Mouse (Mus musculus): ENCODE data around the gene Calcrl. TPM values are rescaled to one million over a fixed set of nuclear protein-coding genes. Genes with fewer than 3 reads are reported as not detected.

The Calcrl gene
- polyA plus RNA-seq, 1 experiment from 2014 or later, result 22.9 TPM

DNA sequence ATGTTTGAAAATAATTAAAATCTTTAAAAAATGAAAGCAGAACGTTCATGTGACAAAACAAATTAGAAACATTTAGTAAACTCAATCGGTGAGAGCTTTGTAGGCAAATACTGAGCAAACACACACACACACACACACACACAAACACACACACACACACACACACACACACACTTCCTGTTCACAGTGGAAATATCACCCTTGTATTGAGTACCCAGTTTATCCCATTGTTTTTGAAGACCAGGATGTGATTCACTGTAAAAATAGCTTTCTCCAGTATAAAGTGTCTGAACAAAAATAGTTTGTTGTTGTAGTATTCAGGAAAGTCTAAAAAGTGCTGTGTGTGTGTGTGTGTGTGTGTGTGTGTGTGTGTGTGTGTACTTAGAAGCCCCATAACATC is 130.1 kb downstream of the Calcrl start:
- 70% methylated on average over 2 of the region's 2 CpGs for WGBS
- no peak overlapping the region for H3K9ac ChIP-seq (ENCODE audit: low read depth, low read length)
- no peaks in the 10 kb centered on the region for H3K9me3 ChIP-seq (ENCODE audit: control insufficient read depth, low read length)
- no peak overlapping the region for H3K4me2 ChIP-seq (ENCODE audit: low read depth, low read length)
- H3K36me3 ChIP-seq (ENCODE audit: control insufficient read depth, insufficient read depth, low read length), result no peaks in the 10 kb centered on the region
- ATAC-seq, result no peak
- no peaks in the 10 kb centered on the region for H3K4me1 ChIP-seq (ENCODE audit: control insufficient read depth, insufficient read depth, low read length)
- no peak overlapping the region for H3K4me3 ChIP-seq (ENCODE audit: low read length)
- H3K27ac ChIP-seq (ENCODE audit: low read length), result no peak overlapping the region
- H3K27me3 ChIP-seq (replicated peaks; ENCODE audit: control insufficient read depth, insufficient read depth, low read length), result no peaks in the 10 kb centered on the region

DNA sequence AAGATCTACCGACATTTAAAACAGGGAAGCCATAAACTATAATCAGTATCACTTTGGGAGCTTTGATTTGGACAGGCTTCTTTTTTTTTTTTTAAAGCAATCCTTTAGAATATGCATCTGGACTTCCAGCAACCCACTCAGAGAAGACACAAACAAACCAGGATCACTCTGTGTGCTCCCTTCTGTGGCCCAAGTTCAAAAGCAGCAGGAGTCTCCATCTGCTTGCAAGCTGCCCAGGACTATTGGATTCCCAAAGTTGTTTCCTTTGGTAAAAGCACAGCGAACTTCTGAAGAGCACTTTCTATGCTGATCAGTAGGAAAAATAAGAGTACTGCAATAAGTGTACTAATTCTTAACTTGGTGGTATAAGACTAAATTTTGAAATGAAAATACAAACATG is 130.6 kb downstream of the Calcrl start:
- no peaks in the 10 kb centered on the region for H3K4me1 ChIP-seq (ENCODE audit: control insufficient read depth, insufficient read depth, low read length)
- no peak overlapping the region for H3K4me3 ChIP-seq (ENCODE audit: low read length)
- ATAC-seq, result no peak
- no peak overlapping the region for H3K9ac ChIP-seq (ENCODE audit: low read depth, low read length)
- H3K4me2 ChIP-seq (ENCODE audit: low read depth, low read length), result no peak overlapping the region
- 44% methylated on average over 2 of the region's 2 CpGs for WGBS
- no peaks in the 10 kb centered on the region for H3K9me3 ChIP-seq (ENCODE audit: control insufficient read depth, low read length)
- no peak overlapping the region for H3K27ac ChIP-seq (ENCODE audit: low read length)
- H3K27me3 ChIP-seq (replicated peaks; ENCODE audit: control insufficient read depth, insufficient read depth, low read length), result no peaks in the 10 kb centered on the region
- no peaks in the 10 kb centered on the region for H3K36me3 ChIP-seq (ENCODE audit: control insufficient read depth, insufficient read depth, low read length)

DNA sequence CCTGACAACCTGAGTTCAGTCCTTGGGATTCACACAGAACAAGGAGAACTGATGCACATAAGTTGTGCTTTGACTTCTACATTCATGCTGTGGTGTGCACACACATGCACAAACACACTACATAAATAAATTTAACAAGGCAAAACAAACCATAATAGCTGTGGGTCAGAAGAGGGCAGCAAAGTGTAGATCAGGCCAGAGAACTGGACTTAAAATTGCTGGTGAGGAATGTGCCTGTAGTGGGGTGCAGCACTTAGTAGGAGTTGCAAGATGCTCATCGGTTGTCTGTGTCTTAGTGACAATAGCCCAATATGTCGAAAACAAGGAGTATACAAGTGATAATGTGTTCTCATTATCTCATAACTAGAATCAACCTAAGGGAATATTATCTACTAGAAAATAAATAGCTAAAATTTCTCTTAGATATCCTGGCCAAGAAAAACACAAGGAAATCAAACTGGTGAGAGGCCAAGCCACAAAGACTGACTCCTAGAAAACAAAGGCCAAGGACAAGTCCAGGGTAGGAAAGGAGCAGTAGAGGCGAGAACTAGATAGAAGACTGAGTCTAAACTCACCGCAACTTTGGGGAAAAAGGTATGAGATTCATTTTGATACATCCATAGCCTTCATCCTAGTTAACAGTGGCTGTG is 132.7 kb downstream of the Calcrl start:
- H3K4me2 ChIP-seq (ENCODE audit: low read depth, low read length), result no peak overlapping the region
- H3K36me3 ChIP-seq (ENCODE audit: control insufficient read depth, insufficient read depth, low read length), result no peaks in the 10 kb centered on the region
- no peaks in the 10 kb centered on the region for H3K27me3 ChIP-seq (replicated peaks; ENCODE audit: control insufficient read depth, insufficient read depth, low read length)
- no peak overlapping the region for H3K9ac ChIP-seq (ENCODE audit: low read depth, low read length)
- H3K27ac ChIP-seq (ENCODE audit: low read length), result no peak overlapping the region
- H3K9me3 ChIP-seq (ENCODE audit: control insufficient read depth, low read length), result no peaks in the 10 kb centered on the region
- H3K4me1 ChIP-seq (ENCODE audit: control insufficient read depth, insufficient read depth, low read length), result no peaks in the 10 kb centered on the region
- H3K4me3 ChIP-seq (ENCODE audit: low read length), result no peak overlapping the region
- no peak for ATAC-seq
- 93% methylated on average over 4 of the region's 4 CpGs for WGBS

DNA sequence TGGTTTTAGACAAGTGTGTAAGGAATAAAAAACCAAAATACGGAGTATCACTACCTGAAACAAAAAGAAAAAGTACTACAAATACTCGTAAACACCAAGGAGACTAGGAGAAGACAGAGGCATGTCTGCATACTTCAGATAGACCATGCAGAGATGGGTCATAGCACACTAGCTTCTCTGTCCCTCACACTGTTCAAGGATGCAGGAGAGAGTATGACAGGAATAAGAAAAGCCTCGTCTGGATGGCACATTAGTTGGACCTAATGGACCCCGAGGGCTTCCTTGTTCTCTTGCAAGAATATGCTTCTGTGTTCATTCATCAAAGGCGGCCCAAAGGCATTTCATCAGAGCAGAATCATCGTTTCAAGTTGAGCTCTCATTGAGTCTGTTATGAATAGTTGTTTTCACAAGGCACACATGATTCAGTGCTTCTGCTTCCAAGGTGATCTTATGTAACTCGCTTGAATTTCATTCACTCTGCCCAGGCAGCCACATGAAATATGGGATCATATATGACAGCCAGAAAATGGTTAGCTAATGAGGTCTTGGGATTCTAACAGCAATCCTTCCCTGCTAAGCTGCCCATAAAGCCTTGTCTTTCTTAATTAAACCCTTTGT is 136.2 kb downstream of the Calcrl start:
- 77% methylated on average over 7 of the region's 7 CpGs for WGBS
- no peak overlapping the region for H3K4me3 ChIP-seq (ENCODE audit: low read length)
- H3K4me1 ChIP-seq (ENCODE audit: control insufficient read depth, insufficient read depth, low read length), result no peaks in the 10 kb centered on the region
- no peaks in the 10 kb centered on the region for H3K36me3 ChIP-seq (ENCODE audit: control insufficient read depth, insufficient read depth, low read length)
- H3K9ac ChIP-seq (ENCODE audit: low read depth, low read length), result no peak overlapping the region
- no peaks in the 10 kb centered on the region for H3K9me3 ChIP-seq (ENCODE audit: control insufficient read depth, low read length)
- H3K4me2 ChIP-seq (ENCODE audit: low read depth, low read length), result no peak overlapping the region
- H3K27ac ChIP-seq (ENCODE audit: low read length), result no peak overlapping the region
- no peak for ATAC-seq
- no peaks in the 10 kb centered on the region for H3K27me3 ChIP-seq (replicated peaks; ENCODE audit: control insufficient read depth, insufficient read depth, low read length)

Other genes with a start within 250 kb of the Calcrl start
- gene Tfpi, start 51.4 kb upstream of the Calcrl start, polyA plus RNA-seq (2015; fragmentation: Nextera tagmentation; extraction: Ambion mirVana), result 36.5 and 39.3 TPM in 2 replicates
- gene Ctnnd1, start 225.4 kb upstream of the Calcrl start, polyA plus RNA-seq (2015; fragmentation: Nextera tagmentation; extraction: Ambion mirVana), result 57.2 and 64.1 TPM in 2 replicates
- 0.07 and 0.12 TPM in 2 replicates for gene Btbd18, start 233.7 kb upstream of the Calcrl start, polyA plus RNA-seq (2015; fragmentation: Nextera tagmentation; extraction: Ambion mirVana)
- 184 and 206 TPM in 2 replicates for gene Selenoh, start 245.4 kb upstream of the Calcrl start, polyA plus RNA-seq (2015; fragmentation: Nextera tagmentation; extraction: Ambion mirVana)